Mouse (Mus musculus) left cerebral cortex, adult 11 months (tissue): ENCODE results near the gene Cyp2g1.
"Not testable (repeated sequence)": the region's sequence is repeated elsewhere in the genome, so short reads cannot be mapped to it uniquely, and the experiment has no call there.

Source experiments
- DNase-seq: peaks from one replicate; pipeline ENCODE4 v3.0.0; 2022; ENCODE audit warnings: low spot score

Gene Cyp2g1

DNA sequence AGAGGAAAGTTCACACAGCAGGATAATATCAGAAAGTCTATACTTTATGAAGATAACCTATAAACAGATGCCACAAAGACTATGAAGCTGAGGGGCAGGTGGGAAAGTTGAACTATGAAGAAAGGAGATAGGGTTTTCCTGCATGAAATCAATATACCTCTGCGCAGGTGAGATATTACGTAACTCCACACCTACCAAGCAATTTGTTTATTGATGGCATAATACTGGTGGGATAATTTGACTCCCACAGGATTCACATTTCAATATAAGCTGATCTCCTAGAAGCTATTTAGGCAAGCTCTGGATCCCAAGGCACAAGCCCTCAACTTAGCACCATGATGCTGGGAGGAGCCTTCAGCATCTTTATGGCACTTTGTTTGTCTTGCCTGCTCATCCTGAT is at the start of gene Cyp2g1:
Gene Cyp2g1, plus strand, starts transcription at position 301 of the 400 bp plus-strand sequence.
- DNase-seq = no peak

DNA sequence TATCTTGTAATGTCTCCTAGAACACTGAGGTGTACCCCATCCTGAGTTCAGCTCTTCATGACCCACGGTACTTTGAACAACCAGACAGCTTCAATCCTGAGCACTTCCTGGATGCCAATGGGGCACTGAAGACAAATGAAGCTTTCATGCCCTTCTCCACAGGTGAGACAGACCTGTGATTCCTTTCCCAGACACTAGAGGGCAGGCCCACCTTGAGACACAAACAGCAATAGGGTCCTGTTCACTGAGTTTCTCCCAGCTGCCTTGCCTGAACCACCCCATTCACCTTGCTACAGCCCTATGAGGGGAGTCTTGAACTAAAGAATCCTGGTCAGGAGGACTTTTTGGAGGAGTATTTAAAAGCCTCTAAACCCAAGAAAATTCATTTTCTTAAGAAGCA is 41.6 kb upstream of the Cyp2g1 start:
- DNase-seq = no peak

DNA sequence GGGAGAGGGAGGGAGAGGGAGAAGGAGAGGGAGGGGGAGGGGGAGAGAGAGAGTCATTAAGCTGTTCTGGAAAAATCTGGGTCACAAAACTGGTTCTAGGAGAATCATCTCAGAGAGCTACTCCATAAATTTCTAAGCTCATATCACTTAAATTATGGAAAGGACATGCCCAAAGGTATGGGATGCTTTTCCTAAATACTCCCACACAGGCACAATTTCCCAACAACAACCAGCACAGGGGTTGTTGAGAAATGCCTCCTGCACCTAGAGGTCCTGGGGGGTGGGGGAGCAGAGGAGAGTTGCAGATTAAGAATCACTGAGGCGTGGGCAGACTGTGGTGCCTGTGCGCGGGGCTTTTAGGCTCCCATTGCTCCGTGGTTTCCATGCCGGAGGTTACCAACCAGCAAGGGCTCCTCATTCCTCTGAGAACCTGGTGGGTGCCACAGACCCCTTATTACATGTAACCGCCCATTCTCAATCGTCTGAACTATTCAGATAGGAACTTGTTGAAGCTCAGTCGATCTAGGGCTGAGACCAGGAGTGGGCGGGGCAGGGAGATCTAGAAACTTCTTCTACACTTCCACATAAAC is 38.7 kb upstream of the Cyp2g1 start:
- no peak for DNase-seq

DNA sequence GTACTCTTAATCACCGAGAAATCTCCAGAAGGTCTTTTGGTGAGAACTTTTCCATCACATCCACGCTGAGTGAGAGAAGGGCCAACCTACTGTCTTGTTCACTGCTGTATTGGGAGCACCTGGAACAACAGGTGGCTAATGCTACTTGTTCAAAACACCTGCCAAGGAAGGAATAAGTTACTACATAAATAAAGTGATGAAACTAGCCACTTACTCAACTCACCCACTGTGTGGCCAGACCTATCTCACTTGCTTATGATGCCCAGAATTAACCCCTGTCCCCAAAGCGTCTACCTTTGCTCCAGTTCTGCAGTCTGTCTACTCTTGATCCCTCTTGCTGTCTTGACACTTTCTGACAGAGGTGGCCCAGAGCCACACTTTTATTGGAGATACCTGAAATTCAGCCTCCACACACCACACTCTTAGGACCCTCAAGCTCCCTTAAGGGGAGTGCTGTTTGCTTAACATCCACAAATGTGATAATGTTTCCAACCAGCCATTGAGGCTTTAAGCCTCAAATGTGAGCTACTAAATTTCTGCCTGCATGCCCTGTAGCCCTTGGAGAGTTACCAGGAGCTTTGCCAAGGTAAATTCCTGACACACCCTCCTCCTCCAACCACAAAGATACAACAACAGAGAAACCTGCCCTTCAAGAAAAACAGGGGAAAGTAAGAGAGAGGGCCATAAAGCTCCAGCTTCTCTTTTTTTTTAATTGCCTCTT is 35.7 kb upstream of the Cyp2g1 start:
- no peak for DNase-seq

DNA sequence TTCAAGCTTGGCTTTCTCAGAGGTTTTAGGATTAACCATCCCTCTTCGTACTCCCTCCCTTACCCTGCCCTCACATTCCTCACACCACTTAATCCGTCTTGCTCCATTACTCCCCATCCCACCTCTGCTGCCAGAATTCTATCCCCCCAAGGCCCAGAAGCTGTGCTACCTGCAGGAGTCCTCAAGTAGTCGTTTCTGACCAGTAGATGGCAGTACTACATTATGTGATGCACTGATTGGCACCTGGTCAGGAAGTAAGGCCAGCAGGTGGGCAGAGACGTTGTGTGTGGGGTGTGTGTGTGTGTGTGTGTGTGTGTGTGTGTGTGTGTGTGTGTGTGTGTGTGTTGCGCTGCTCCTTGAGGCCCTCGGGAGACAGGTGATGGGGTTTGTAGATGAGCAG is 32.8 kb upstream of the Cyp2g1 start:
- DNase-seq = no peak

DNA sequence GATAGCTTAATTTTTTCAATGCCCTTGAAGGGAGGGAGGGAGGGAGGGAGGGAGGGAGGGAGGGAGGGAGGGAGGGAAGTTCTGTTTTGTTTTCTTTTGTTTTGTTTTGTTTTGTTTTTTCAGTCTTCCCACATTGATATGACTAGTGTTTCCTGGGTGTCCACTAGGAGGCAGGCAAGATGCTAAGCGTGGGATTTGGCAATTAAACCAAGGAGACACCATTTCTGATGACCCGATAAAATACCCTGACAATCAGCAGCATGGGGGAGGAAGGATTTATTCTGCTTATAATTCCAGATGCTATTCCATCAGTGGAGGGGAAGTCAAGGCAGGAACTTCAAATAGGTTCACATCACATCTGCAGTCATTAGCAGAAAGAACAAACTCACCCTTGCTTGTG is 30.9 kb upstream of the Cyp2g1 start:
- DNase-seq = no peak

DNA sequence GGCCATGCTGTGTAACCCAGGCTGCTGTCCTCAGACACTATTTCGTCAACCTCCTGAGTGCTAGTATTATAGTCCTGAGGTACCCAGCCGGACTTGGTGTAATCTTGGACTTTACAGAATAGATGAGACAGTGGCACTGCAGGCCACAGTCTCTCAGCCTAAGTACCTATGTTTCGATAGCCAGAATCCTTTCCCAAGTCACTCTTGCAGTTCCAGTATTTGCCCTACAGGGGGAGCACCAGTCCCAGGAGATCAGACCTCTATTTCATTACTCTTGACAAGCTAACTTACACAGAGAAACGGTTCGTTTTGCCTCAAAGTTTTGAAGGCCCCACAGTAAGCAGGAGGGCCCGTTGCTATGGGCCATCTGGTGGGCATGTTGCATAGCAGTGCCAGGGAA is 30.2 kb upstream of the Cyp2g1 start:
- no peak for DNase-seq

DNA sequence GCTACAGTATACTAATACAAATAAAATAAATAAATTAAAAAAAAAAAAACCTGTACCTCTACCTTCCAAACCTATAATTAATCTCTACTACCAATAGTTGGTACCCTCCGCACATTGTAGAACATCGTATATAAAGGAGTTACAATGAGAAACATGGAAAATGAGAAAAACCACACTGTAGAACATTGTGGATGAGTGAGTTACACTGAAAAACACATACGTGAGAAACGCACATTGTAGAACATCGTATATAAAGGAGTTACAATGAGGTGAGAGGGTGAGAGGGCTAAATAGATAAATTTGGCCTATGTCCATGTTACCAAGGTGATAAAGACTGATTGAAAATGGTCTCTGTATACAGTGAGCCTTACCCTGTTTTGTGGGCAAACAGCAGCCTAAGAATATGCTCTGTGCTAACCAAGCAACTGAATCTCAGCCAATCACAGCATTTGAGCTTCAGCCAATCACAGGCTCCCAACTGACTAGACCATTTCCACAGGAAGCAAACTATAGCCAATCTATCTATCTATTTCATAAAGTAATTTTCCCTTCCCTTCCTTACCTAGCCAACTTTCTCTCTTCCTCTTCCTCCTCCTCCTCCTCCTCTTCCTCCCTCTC is 28.8 kb upstream of the Cyp2g1 start:
- DNase-seq = no peak

DNA sequence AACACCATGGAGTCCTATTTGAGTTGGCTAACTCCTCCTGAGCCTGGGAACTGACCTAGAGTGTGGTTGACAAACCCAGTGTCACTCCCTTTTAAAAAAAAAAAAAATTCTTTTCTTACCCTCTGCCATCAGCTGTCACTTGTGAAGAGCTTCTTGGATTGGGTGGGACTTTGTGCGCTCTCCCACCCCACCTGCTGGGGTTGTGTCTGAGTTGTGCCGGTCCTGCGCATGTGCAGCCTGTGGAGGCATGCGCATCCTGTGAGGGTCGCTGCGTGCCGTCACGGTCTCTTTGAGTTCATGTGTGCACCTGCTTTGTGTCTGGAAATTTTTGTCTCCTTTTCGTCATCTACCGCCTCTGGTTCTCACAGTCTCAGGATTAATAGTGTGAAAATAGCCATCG is 28.2 kb upstream of the Cyp2g1 start:
- no peak for DNase-seq

DNA sequence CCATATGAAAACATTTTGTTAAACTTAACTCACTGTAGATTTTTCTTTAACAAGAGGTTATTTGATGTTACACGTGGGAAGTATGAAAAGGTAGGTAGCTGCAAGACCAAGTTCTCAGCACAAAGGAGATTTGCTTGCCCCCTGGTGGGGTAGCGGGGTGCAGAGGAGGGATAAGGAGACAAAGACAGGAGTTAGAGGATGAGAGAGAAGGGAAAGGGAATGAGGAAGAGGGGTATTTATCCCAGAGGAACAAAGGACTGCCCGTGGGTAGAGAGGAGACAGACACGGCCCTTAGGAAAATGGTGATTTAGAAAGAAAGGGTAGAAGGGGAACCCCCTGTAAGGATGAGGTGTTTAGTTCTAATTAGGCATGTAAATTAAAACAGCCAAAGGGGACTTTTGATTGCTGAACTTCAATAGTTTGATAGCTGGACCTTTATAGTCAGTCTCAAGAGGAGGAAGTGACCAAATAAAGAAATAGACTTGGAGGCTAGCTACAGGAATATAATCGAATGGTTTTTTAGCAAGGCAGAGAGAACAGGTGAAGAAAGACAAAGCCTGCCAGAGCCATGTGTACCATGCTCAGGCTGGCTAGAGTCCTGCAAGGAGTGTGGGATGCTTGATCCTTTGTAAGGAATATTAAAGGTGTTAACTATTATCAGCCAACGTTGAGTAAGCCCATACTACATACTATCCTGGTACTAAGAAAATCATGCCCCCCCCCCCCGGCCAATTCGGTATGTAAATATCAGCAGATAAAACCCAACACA is 27.5 kb upstream of the Cyp2g1 start:
- no peak for DNase-seq

DNA sequence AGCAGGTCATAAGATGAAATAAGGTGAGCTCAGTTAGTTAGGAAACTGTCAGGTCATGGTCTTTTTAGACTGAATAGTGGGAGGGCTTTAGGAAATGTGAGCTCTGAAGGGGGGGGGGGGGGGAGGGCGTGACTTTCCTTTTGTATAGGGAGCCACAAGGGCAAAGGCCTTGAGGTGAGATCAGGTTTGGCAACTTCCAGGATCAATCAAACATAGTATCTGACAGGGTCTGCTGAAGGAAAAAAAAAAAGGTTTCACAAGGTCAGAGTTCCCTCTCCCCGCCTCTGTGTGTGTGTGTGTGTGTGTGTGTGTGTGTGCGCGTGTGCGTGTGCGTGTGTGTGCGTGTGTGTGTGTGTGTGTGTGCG is 26.9 kb upstream of the Cyp2g1 start:
- DNase-seq = no peak

DNA sequence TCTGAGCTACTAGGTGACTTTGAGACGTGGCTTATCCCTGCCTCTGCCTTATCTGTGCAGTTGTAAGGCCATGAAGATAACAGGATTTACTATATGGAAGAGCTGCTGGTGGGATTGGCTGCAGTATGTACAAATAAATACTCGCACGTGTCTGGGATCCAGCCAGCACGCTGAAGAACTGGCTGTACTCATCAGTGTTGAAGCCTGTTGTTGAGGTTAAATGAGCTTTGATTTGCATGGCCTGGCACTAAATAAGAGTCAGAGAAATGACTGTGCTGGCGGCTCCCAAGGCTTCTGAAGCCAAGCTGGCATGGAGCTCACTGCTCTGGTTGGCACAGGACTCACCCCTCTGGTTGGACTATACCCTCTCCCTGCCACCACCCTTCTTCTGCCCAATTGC is 25.5 kb upstream of the Cyp2g1 start:
- no peak for DNase-seq

DNA sequence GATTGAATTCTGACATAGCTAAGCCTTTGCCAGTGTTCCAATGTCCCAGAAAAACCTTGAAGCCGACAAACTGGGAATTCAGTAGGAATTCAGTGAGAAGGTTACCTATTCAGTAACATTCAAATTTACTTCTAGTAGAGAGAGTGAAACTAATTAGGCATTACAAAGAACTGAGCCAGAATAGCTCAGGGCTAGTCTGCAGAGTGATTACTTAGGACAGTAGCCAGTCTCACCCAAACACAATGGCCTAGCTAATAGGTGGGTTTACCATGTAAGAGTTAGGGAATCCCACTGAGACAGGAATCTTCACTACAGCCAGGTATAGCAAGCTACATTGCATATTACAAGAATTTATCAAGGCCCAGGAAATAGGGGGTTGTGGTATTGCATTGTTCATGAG is 22.7 kb upstream of the Cyp2g1 start:
- DNase-seq = not testable (repeated sequence)

DNA sequence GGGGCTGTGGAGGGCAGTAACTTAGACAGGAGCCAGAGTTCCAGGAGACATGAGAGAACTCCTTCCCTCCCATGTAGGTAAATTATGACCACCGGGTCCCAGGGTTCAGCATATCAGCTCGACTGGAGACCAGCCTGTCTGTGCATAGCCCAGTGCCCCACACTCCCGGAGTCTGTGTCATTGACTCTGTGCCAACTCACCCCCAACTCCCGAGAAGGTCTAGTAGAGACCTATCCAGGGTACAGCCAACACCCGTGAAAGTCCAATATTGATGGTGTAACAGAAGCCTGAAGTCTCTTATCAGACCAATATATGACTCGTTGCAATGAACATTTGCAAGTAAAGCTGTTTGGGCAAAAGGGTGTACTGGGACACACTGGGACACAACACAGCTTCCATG is 18.7 kb upstream of the Cyp2g1 start:
- DNase-seq = no peak

DNA sequence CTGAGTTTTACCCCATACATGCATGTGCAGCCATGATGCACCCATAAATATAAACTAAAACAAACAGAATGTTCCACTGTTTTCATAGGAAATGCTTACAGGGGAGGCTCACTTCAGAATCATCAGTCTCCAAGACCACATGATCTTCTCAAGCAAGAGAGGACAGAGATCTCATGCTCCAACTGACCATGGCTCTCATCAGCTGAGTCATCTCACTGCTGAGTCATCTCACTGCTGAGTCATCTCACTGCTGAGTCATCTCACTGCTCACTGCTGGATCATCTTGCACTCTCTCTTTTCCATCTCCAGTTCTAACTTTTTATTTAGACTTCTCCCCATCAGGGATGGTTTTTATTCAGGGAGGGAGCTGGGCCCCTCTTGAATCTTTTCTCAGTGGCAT is 8.6 kb upstream of the Cyp2g1 start:
- no peak for DNase-seq

DNA sequence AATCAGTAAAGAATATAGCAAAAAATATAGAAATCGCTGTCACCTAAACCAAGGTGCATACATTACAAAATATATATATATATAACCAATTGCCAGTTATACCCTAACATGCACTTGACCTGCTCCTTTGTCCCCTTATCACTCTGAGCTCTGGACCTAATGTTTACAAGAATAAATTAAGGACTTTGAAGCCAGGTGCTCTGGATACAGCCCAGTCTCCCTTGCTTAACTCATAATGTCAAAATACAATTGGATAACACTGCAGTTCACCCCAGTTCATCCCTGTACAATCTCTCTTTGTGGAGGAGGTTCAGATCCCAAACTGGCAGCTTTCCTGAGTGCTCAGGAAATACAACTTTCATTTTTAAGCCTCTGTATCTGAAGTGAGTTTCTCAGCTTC is 7.7 kb upstream of the Cyp2g1 start:
- no peak for DNase-seq

DNA sequence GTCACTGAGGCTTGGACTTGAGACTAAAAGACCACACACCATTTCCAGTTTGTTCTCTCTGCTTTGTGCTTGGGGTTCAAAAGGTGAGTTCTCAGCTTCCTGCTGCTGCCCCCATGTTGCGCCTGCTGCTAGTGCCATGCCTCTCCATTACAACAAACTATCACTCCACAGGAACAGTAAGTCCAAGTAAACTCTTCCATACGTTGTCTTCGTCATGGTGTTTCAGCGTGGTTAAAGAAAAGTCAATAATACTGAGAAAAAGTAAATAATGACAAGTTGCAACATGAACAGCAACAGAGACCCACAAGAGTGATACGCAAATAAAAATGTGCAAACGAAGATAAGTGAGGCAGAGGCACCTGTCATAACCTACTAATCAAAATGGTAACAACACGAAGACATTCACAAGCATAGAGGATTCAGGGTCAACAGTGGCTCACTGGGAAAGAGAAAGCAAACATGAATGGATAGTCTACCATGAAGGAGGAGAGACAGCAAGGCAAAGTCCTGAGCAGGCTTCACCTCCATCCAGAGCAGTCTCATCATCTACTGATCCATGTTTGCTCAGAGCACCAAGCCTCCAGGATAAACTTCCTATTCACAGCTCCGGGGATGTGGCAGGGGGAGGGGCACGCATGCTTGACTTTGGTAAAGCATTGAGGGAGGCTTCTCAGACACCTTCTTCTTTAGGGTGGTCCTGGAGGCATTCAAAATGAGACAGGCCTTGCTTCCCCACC is 23.0 kb downstream of the Cyp2g1 start:
- DNase-seq = not testable (repeated sequence)

DNA sequence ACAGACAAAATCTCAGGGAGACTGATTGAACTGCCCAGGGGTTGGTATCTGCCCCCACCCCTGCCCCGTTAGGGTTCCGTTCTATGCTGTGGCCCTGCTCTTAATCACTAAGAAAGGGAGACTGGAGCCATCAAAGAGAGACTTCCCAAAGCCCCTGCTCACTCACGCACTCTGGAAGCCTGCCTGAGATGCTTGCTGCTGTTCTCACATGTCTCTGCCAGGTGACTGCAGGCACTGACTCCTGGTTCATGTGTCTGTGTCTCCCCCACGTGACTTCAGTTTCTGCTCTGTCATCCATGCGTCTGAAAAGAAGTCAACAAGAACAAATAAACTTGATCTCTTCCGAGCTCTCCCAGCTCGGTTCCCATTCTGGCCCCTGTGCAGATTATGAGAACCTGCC is 24.0 kb downstream of the Cyp2g1 start:
- DNase-seq = not testable (repeated sequence)

DNA sequence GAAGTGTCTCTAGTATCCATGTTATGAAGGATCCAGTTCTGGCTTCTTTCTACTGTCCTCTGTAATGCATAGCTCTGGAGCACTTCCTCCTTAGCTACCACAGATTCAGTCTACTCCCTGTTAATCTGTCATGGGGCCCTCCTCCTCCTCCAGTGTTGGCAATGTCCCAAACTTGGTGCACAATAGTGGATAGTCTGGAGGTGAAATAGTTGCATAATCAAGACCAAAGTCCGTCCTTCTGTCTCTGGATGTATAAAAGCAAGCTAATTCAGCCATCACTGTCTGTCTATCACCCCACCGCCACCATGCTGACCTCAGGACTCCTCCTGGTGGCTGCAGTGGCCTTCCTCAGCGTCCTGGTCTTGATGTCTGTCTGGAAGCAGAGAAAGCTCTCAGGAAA is 26.4 kb downstream of the Cyp2g1 start, which contains the start of gene Cyp2a5:
Gene Cyp2a5, plus strand, starts transcription at position 247 of the 400 bp plus-strand sequence.
- not testable (repeated sequence) for DNase-seq

DNA sequence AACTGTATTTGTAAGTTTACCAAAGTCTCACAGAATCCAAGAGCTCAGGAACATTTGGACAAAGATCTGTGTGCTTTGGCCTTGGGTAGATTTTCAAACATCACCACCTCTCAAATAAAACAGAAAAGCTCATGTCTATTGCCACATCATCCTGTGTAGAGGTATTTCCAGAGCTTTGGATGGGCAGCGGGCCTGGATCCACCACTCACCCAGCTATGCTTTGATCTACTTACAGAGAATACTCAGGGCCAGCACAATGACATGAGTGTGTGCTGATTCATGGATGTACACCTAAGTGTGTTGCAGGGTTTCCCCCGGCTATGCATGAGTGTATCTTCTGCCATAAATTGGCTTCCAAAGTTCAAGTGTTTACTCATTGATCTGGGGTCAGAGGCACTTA is 34.7 kb downstream of the Cyp2g1 start:
- not testable (repeated sequence) for DNase-seq

DNA sequence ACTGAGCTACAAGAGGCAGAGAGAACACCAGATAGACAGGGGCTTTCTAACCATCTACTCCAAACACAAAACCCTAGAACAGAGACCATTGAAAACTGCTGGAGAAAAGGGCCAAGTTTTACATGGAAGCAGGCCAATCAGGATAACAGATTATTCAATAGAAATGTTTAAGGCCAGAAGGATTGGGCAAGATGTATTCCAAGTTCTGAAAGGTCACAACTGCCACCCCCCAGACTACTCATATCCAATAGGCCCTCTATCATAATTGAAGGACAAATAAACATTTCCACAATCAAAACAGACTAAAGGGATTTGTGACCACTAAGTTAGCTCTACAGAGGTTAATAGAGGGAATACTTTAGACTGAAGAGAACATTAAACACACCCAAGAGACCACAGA is 41.4 kb downstream of the Cyp2g1 start:
- DNase-seq = not testable (repeated sequence)
